Mouse (Mus musculus) fat pad, adult 2 months (tissue): ENCODE results near the gene Evl.

Experiments used
- DNase-seq: peaks from one replicate; pipeline ENCODE4 v3.0.0-alpha.2; 2011; ENCODE audit warnings: low read depth, low spot score; ENCODE audit errors: extremely low read depth

Evl gene

DNA sequence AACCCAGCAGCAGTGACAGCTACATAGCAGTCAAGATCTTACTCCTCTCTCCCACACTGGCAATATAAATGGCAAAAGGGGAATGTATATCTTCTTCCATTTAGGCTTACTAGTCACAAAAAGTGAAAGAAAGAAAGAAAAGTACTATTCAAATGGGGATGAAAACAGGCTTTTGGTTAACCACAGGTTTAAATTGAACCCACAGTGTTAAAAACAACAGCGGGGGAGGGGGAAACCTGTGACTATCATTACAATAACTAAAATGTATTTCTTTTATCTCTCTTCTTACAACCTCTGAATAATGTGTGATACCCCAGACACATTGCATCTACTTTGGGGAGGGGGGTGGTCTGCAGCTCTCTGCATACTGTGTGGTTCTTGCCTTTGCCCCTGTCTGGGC, 91.7 kb downstream of the Evl start:
- DNase-seq, result no peak

GRCm38 (mm10) chr12:108647784-108648183, 93.3 kb downstream of the Evl start:
- DNase-seq, result no peak

DNA sequence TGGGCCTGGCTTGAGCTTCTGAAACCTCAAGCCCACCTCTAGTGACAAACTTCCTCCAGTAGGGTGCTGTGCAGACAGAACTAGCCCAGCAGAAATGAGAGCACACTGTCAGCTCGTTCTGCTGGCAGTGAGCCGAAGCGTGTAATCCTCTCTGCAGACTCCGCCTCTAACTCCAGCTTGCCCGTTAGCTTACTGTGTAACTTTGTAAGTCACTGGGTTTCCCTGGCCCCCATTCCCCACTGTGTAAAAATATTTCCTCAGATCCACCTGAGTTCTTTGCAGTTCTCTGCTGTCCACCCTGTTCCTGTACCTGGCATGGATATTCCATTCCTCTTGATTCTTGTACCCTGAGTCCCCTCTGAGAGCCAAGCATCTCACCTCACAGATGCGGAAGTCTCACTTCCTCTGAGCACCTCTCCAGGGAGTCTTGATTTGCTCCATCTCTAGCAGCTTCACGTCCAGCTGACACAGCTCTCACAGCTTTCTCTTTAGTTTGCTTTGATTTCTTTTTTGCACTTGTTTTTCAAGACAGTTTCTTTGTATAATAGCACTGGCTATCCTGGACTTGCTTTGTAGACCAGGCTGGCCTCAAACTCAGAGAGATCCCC, 96.6 kb downstream of the Evl start:
- no peak for DNase-seq

GRCm38 (mm10) chr12:108653358-108654335, 99.1 kb downstream of the Evl start:
- no peak for DNase-seq

DNA sequence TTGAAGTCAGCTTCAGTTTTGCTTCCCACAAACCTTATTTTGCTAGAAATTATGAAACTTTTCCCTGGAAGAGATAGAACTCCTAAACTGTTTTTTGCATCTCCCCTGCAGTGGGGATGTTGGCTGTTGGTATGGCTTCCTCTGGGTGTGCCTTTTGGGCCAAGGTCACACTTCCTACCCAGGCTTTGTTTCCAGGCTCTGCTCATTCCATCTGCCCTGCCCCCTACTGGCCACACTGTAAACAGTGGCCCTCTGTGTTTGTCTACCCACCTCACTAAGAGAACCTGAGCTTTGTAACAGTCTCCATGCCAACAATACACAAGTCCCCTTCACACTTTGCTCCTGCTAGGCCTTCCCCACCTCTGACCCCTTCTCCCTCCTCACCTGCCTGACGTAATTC, 102.8 kb downstream of the Evl start:
- no peak for DNase-seq

- DNase-seq, result no peak
Measured at GRCm38 (mm10) chr12:108668606-108669235, 114.2 kb downstream of the Evl start.

- DNase-seq, result no peak
Measured at GRCm38 (mm10) chr12:108671541-108671940, 117.0 kb downstream of the Evl start.

- DNase-seq, result no peak
Measured at GRCm38 (mm10) chr12:108672908-108673307, 118.4 kb downstream of the Evl start.

- no peak for DNase-seq
Measured at GRCm38 (mm10) chr12:108673546-108673945, 119.0 kb downstream of the Evl start.

DNA sequence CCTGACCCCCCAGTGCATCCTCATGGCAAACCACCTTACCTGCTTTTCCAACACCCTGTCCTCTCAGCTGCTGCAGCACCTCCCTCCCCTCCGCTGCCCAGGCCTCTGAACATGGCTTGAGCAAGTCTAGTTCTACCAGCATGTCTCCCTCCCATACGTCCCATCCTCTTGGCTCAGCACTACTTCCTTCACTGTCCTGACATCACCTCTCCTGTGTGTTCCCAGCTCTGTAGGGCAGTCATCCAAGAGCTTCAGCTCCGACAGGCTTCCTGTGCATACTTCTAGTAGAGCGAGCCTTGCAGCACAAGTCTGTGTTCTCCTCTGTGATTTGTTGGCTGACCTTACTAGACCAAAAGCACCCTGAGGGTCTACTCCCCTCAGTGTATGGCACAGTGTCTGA, 120.0 kb downstream of the Evl start:
- DNase-seq, result peak; percentile 84

GRCm38 (mm10) chr12:108674916-108675315, 120.4 kb downstream of the Evl start:
- no peak for DNase-seq

- DNase-seq, result peak; percentile 80
Measured at GRCm38 (mm10) chr12:108675614-108676401, 121.3 kb downstream of the Evl start.

DNA sequence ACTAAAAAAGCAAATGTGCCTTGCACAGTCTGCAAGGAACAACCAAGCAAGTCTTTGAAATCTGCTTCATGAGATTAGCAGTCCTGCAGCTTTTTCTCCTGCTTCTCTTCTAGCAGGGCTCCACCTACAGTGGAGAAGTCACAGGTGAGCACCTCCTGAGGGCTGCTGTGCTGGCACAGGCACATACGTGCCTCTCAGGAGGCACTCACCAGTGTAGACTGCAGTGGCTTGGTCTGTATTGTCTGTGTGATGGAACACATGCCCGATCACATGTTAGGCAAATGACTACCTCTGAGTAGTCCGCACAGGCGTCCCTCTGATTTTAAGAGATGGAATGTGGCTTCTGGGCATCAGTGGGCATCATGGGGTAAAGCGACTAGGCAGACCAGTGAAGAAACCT, 122.6 kb downstream of the Evl start:
- no peak for DNase-seq

- no peak for DNase-seq
Measured at GRCm38 (mm10) chr12:108678366-108678765, 123.8 kb downstream of the Evl start.

DNA sequence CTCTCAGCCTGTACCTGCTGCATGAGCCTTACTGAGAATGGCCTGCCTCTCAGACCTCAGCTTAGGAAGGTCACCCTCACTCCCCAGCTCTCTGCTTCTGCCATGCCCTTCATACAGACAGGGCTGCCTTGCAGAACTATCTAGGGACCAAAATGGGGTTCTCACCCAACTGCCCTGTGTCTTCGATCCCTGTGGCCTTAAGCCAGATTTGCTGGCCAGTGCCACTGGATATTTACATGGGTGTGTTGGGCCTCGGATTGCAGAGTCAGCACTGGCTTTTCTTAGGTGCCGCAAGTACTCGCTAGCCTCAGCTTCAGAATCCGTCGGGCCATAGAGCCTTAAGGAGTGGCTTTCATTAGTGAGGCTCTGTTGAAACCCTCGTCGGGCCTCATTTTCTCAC, 126.3 kb downstream of the Evl start:
- DNase-seq, result no peak

DNA sequence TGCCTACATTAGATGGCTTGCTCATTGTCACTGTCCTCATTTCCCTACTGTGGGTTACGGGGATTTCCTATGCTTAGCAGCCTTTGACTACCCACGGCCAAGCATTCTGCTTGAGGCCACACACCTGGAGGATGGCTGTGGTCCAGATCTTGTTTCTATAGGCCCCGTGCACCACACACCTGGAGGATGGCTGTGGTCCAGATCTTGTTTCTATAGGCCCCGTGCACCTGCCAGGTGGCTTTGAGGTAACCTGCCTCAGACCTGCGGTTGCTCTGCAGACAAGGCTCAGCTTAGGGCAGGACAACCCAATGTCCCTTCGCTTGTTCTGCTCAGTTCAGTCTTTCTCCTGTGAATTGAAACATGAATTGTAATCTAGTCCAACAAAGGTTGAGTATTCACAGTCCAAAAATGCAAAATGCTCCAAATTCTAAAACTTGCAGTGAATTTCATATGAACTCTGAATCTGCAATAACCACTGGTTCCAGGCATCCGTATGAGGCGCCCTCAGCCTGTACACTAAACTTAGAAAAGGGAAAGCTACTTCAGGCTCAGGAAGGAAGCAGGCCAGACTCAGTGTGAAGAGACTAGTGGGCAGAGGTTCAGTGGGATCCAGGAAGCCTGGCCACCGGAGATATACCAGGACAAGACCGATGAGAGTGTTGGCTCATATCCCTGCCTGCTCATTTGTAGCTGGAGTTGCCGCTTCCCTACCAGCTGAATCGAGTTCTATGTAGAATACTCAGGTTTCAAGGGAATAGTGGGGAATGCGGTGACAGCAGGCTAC, 127.9 kb downstream of the Evl start:
- no peak for DNase-seq

DNA sequence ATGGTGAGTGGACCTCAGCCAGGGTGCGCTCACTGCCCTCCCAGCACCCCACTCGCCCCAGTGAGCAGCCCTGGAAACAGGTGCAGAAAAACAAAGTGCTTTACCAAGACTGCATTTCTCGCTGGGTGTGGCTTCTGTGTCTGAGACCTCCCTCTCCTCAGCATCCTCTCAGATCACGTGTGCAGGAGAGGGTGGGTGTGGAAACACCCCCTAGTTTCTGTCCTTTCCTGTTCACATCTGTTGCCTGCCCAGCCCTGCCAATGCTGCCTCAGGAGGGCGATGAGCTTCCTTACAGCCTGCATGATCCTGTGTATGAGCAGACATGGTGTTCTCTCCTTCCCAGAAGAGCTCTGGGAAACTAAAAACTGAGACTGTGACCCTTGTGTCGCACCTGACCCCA, 131.9 kb downstream of the Evl start:
- DNase-seq, result no peak

GRCm38 (mm10) chr12:108686926-108687325, 132.4 kb downstream of the Evl start:
- DNase-seq, result no peak

GRCm38 (mm10) chr12:108689167-108689566, 134.6 kb downstream of the Evl start:
- no peak for DNase-seq

DNA sequence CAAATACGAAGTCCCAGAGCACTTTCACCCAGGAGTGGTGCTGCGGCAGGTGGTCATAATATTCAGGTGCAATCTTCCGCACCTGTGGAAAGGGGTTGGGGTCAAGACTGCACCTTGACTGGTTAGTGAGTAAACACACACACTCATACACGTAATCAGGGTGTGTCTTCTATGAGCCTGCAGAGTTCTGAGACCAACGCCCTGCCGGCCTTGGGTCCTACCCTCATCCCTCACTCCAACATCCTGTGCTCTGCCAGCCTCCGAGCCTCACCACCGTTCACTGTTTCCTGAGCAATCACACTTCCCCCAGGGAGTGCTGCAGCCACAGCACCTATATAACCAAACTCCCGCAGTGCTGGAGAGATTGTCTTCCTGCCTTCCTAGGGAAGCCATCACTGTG, 136.0 kb downstream of the Evl start:
- no peak for DNase-seq
